In the genomic region with DNA sequence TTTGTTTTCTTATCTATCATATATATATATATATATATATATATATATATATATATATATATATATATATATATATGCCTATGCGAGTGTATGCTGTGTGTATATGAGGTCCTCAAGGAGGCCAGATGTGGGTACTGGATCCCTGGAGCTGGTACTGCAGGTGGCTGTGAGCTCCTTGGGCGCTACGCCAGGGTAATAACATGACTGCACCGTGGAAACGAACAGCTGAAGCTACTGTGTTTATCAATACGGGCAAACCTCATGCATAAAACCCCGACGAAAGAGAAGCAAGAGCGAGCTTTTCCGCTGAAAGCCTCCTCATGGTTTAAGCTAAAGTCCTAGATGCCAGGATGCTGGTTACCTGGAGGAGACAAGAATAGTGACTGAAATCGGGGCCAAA, we compare ENCODE assay signal across 27 mouse cellular contexts. TPM values are rescaled to one million over a fixed set of nuclear protein-coding genes. Genes with fewer than 3 reads are reported as not detected.
DNase-seq lines count a peak whose midpoint lies in the region; ATAC-seq and TF ChIP-seq lines count a peak whose summit lies in the region.
"Had no signal": no experiment of that assay in that cellular context is flagged by ENCODE, and none has a peak within 500 bp of the region (broad histone marks: within the 10 kb centered on the region; RNA-seq: fewer than 3 reads in every experiment).

No protein-coding gene starts in this region.

- ATAC-seq in forebrain, embryonic 14.5 days, result no peak
- ATAC-seq in hindbrain, embryonic 13.5 days (ENCODE audit: low FRiP score), result 0 out of 2 replicates have a peak, but pooled peaks have one; percentile 28
- ATAC-seq in neural tube, embryonic 14.5 days (ENCODE audit: low read depth), result 0 out of 2 replicates have a peak, but pooled peaks have one; percentile 38
- ATAC-seq: intestine, postnatal 0 days; Patski had no signal

- no peak overlapping the region for H3K4me3 ChIP-seq in forebrain, embryonic 14.5 days (ENCODE audit: low read depth, low read length)
- H3K4me3 ChIP-seq in forebrain, embryonic 10.5 days, result no peak overlapping the region
- no peak overlapping the region for H3K4me3 ChIP-seq in layer of hippocampus, adult 2 months
- H3K4me3 ChIP-seq in hindbrain, embryonic 13.5 days, result no peak overlapping the region
- no peak overlapping the region for H3K4me3 ChIP-seq in neural tube, embryonic 14.5 days (ENCODE audit: low read depth, low read length)
- no peak overlapping the region for H3K4me3 ChIP-seq in lung, adult 2 months (replicated peaks; ENCODE audit: extremely low read depth, low read depth, low read length)
- H3K4me3 ChIP-seq: embryonic facial prominence, embryonic 15.5 days; heart, embryonic 10.5 days; heart, embryonic 15.5 days; limb, embryonic 13.5 days; megakaryocyte, embryonic 14.5 days; midbrain, embryonic 13.5 days; neural tube, embryonic 12.5 days; stomach, embryonic 15.5 days had no signal

- peak; percentile 42 for DNase-seq in forebrain, embryonic 14.5 days (ENCODE audit: low spot score)
- DNase-seq in forebrain, embryonic 10.5 days (ENCODE audit: extremely low spot score, low spot score), result no peak
- DNase-seq in layer of hippocampus, adult 2 months (ENCODE audit: low spot score in 2 of 2), result no peak
- no peak for DNase-seq in layer of hippocampus, postnatal 25 days (ENCODE audit: extremely low spot score in 1 of 2, low spot score in 1 of 2)
- no peak for DNase-seq in lung, adult 2 months
- DNase-seq: adrenal gland, postnatal 10 days; cerebellum, adult 11-12 months; cerebellum, postnatal 14 days; gastrocnemius, postnatal 10 days; kidney, postnatal 14 days; lung, postnatal 36 days; right cerebral cortex, postnatal 25 days had no signal

- no peak for TF ChIP-seq CTCF in layer of hippocampus, adult 2 months (conservative IDR thresholded peaks at IDR 0.05)
- TF ChIP-seq CTCF in lung, adult 2 months (IDR thresholded peaks at IDR 0.05; ENCODE audit: insufficient read depth, low read length), result no peak

- H3K9ac ChIP-seq in forebrain, embryonic 14.5 days (ENCODE audit: low read length), result no peak overlapping the region
- no peak overlapping the region for H3K9ac ChIP-seq in hindbrain, embryonic 13.5 days
- H3K9ac ChIP-seq in neural tube, embryonic 14.5 days (replicated peaks; ENCODE audit: low read depth, low read length), result no peak overlapping the region
- H3K9ac ChIP-seq: embryonic facial prominence, embryonic 15.5 days; heart, embryonic 15.5 days; limb, embryonic 13.5 days; neural tube, embryonic 12.5 days; stomach, embryonic 15.5 days had no signal

- no peak overlapping the region for H3K27ac ChIP-seq in forebrain, embryonic 14.5 days (ENCODE audit: low read depth, low read length)
- no peak overlapping the region for H3K27ac ChIP-seq in forebrain, embryonic 10.5 days
- H3K27ac ChIP-seq in layer of hippocampus, adult 2 months, result peak overlapping the region; percentile 87
- H3K27ac ChIP-seq in hindbrain, embryonic 13.5 days, result peak overlapping the region; percentile 83; the same call in 1 of the 2 replicates
- H3K27ac ChIP-seq in neural tube, embryonic 14.5 days (ENCODE audit: low read depth, low read length), result no peak overlapping the region
- H3K27ac ChIP-seq: embryonic facial prominence, embryonic 10.5 days; embryonic facial prominence, embryonic 15.5 days; heart, embryonic 10.5 days; heart, embryonic 15.5 days; limb, embryonic 13.5 days; neural tube, embryonic 12.5 days; stomach, embryonic 15.5 days had no signal

- WGBS in forebrain, embryonic 14.5 days, result 69% methylated on average over 11 of the region's 11 CpGs
- whole genome bisulfite sequencing in forebrain, embryonic 10.5 days, result 90% methylated on average over 11 of the region's 11 CpGs
- WGBS in hindbrain, embryonic 13.5 days, result 65% methylated on average over 11 of the region's 11 CpGs
- WGBS in neural tube, embryonic 14.5 days, result 53% methylated on average over 11 of the region's 11 CpGs
- WGBS in lung, adult 2 months, result 82% methylated on average over 11 of the region's 11 CpGs

- no peak for TF ChIP-seq POLR2A in lung, adult 2 months (IDR thresholded peaks at IDR 0.05; ENCODE audit: borderline replicate concordance, extremely low read depth, low read depth, low read length)

- no peak overlapping the region for H3K4me2 ChIP-seq in forebrain, embryonic 14.5 days (ENCODE audit: low read length)
- H3K4me2 ChIP-seq in hindbrain, embryonic 13.5 days, result no peak overlapping the region
- no peak overlapping the region for H3K4me2 ChIP-seq in neural tube, embryonic 14.5 days (ENCODE audit: low read depth, low read length)
- H3K4me2 ChIP-seq: embryonic facial prominence, embryonic 15.5 days; heart, embryonic 15.5 days; limb, embryonic 13.5 days; liver, embryonic 11.5 days; stomach, embryonic 15.5 days had no signal

- H3K36me3 ChIP-seq in forebrain, embryonic 14.5 days (ENCODE audit: control insufficient read depth, insufficient read depth, low read length), result no peaks in the 10 kb centered on the region
- H3K36me3 ChIP-seq in forebrain, embryonic 10.5 days (replicated peaks), result no peaks in the 10 kb centered on the region
- H3K36me3 ChIP-seq in hindbrain, embryonic 13.5 days, result no peaks in the 10 kb centered on the region
- H3K36me3 ChIP-seq in neural tube, embryonic 14.5 days (ENCODE audit: control insufficient read depth, insufficient read depth, low read length), result no peaks in the 10 kb centered on the region
- H3K36me3 ChIP-seq: embryonic facial prominence, embryonic 10.5 days; embryonic facial prominence, embryonic 15.5 days; heart, embryonic 10.5 days; heart, embryonic 15.5 days; limb, embryonic 13.5 days; midbrain, embryonic 13.5 days; neural tube, embryonic 12.5 days; stomach, embryonic 15.5 days had no signal

- H3K4me1 ChIP-seq in forebrain, embryonic 14.5 days (ENCODE audit: control insufficient read depth, insufficient read depth, low read length), result no peaks in the 10 kb centered on the region; the same call in none of the 2 replicates
- peaks cover 7% of the 10 kb centered on the region for H3K4me1 ChIP-seq in forebrain, embryonic 10.5 days
- peaks cover 13% of the 10 kb centered on the region; the same call in 1 of the 2 replicates for H3K4me1 ChIP-seq in hindbrain, embryonic 13.5 days (replicated peaks)
- H3K4me1 ChIP-seq in neural tube, embryonic 14.5 days (ENCODE audit: control insufficient read depth, insufficient read depth, low read length), result no peaks in the 10 kb centered on the region; the same call in 1 of the 2 replicates
- H3K4me1 ChIP-seq in lung, adult 2 months (ENCODE audit: control insufficient read depth, insufficient read depth, low read length), result no peaks in the 10 kb centered on the region
- H3K4me1 ChIP-seq: embryonic facial prominence, embryonic 10.5 days; embryonic facial prominence, embryonic 15.5 days; heart, embryonic 10.5 days; heart, embryonic 15.5 days; limb, embryonic 13.5 days; neural tube, embryonic 12.5 days; stomach, embryonic 15.5 days had no signal

- no peaks in the 10 kb centered on the region for H3K27me3 ChIP-seq in forebrain, embryonic 14.5 days (replicated peaks; ENCODE audit: control insufficient read depth, insufficient read depth, low read length)
- H3K27me3 ChIP-seq in forebrain, embryonic 10.5 days (ENCODE audit: poor library complexity, severe bottlenecking), result no peaks in the 10 kb centered on the region
- no peaks in the 10 kb centered on the region for H3K27me3 ChIP-seq in hindbrain, embryonic 13.5 days
- H3K27me3 ChIP-seq in neural tube, embryonic 14.5 days (ENCODE audit: control insufficient read depth, insufficient read depth, low read length), result no peaks in the 10 kb centered on the region
- H3K27me3 ChIP-seq: embryonic facial prominence, embryonic 15.5 days; heart, embryonic 15.5 days; limb, embryonic 13.5 days; megakaryocyte, embryonic 14.5 days; midbrain, embryonic 13.5 days; neural tube, embryonic 12.5 days; stomach, embryonic 15.5 days had no signal

- no peaks in the 10 kb centered on the region for H3K9me3 ChIP-seq in forebrain, embryonic 14.5 days (replicated peaks; ENCODE audit: control insufficient read depth, low read length)
- H3K9me3 ChIP-seq in forebrain, embryonic 10.5 days, result 0 out of 2 replicates have a peak, but pooled peaks cover 2% of the 10 kb centered on the region
- H3K9me3 ChIP-seq in hindbrain, embryonic 13.5 days, result peaks cover 3% of the 10 kb centered on the region; the same call in 1 of the 2 replicates
- no peaks in the 10 kb centered on the region for H3K9me3 ChIP-seq in neural tube, embryonic 14.5 days (ENCODE audit: control insufficient read depth, low read length)
- H3K9me3 ChIP-seq: embryonic facial prominence, embryonic 10.5 days; embryonic facial prominence, embryonic 15.5 days; heart, embryonic 10.5 days; heart, embryonic 15.5 days; limb, embryonic 13.5 days; midbrain, embryonic 13.5 days; neural tube, embryonic 12.5 days; stomach, embryonic 15.5 days had no signal

RNA-seq across cellular contexts. Expression of a gene that starts 22.2 kb away (rescaled TPM):
- 1.7 and 2.0 TPM in 2 replicates for polyA plus RNA-seq in forebrain, embryonic 14.5 days (2014; fragmentation: Nextera tagmentation; extraction: Ambion mirVana)
- 0.66 and 0.68 TPM in 2 replicates for polyA plus RNA-seq in forebrain, embryonic 10.5 days (2016; fragmentation: Nextera tagmentation; extraction: Ambion mirVana)
- 100 to 1,000 TPM; 399 to 415 TPM for total RNA-seq in layer of hippocampus, adult 2 months (2021)
- total RNA-seq in layer of hippocampus, postnatal 25 days (2021), result 100 to 1,000 TPM; 377 to 428 TPM
- polyA plus RNA-seq in hindbrain, embryonic 13.5 days (2015; fragmentation: Nextera tagmentation; extraction: Ambion mirVana), result 1.6 and 1.7 TPM in 2 replicates
- polyA plus RNA-seq in neural tube, embryonic 14.5 days (2014; fragmentation: Nextera tagmentation; extraction: Ambion mirVana), result 2.6 and 3.5 TPM in 2 replicates
- polyA plus RNA-seq in lung, adult 2 months (2012; rRNA removed), result 12.9 and 14.5 TPM in 2 replicates
- total RNA-seq: MEL had no signal

Comparison
In these comparisons a context has a peak if more than half of its experiments do, and no peak if none do; other contexts are left out.
1. H3K27ac ChIP-seq: peak in layer of hippocampus, adult 2 months (single experiment) and hindbrain, embryonic 13.5 days (single experiment); none in forebrain, embryonic 14.5 days (single experiment), forebrain, embryonic 10.5 days (single experiment) and neural tube, embryonic 14.5 days (single experiment).